Mouse (Mus musculus) activated CD4-positive, CD25-positive, alpha-beta regulatory T cell, adult 9 weeks (primary cell): ENCODE results near the gene Kdelr3. TPM values are rescaled to one million over a fixed set of nuclear protein-coding genes. Genes with fewer than 3 reads are reported as not detected.

Experiments
- polyA plus RNA-seq: library from polyadenylated mRNA; unstranded; fragments of 100-300 nt; shearing (Covaris generic); gene quantifications from one replicate; pipeline ENCODE4 v1.2.1, GENCODE M21; 2017

Gene Kdelr3
- polyA plus RNA-seq: 0.20 TPM

DNA sequence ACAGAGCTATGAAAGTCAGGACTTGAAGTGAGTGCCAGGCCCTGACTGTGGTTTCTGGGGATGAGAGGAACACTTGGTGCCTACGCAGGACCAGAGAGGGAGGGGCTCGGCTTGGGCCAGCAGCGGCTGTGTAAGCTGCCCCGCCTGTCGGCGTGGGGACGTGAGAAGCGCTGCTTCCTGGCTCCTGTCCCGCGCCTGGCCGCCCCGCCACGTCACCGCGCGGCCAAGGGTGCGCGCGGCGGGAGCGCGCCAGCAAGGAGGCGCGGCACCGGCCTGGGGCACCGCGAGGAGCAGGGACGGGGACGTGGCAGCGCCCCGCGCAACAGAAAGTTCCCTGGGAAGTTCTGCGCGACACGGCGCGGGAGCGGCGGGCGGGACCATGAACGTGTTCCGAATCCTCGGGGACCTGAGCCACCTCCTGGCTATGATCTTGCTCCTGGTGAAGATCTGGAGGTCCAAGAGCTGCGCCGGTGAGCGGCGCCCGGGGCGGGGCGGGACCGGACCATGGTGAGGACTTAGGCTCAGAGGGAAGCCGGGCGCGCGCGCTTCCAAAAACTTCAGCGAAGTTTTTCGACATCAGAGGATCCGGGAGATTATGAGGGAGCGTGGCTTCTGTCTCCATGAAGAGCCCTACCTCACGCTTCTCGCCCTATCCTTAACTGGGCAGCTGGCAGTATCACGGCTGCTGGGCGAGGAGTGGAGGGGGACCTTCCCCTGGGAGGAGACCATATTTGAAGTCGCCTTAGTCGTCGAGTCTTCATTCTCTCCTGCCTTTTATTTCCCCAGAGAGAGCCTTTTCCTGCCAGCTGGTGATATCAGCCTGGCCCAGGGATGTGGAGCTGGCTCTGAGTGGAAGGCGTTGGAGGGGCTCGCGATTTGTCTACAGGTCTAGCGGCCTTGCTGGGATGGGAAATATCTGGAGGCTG, at the start of gene Kdelr3:
Gene Kdelr3, plus strand, starts transcription at position 241 of the 926 bp plus-strand sequence.

DNA sequence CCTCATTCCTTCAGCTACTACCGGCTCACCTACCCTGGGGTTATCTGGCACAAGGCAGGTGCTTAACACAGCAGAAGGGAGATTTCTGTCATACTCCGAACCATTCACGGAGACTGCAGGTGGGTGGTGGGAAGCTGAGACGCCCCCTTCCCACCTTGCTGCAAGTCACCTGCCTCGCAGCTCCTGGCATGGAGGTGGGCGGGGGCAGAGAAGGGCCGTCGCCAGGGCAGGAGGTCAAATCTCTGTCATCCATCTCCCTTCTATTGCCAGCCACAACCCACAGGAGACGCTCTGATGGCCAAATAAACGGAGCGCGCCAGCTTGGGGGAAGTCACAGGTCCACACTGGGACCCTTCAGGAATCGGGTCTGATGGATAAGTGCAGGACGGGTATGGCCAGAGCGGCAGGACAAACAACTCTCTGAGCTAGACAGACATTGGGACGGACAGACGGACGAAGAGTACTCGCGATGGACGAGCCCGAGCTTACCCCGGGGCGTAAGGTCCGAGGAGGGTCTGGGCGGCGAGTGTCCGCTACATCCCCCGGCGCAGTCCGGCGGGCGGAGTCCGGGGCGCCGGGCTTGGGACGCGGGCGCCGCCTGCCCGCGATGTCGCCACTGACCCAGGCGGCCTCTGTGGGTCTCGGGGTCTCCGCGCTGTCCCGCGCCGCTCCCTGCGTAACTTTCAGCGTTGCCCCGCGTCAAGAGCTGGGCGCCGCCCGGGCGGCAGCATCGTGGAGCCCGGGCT, 11.3 kb upstream of the Kdelr3 start, which contains the start of gene Kcnj4:
Gene Kcnj4, minus strand, starts transcription at position 535 of the 746 bp plus-strand sequence.

DNA sequence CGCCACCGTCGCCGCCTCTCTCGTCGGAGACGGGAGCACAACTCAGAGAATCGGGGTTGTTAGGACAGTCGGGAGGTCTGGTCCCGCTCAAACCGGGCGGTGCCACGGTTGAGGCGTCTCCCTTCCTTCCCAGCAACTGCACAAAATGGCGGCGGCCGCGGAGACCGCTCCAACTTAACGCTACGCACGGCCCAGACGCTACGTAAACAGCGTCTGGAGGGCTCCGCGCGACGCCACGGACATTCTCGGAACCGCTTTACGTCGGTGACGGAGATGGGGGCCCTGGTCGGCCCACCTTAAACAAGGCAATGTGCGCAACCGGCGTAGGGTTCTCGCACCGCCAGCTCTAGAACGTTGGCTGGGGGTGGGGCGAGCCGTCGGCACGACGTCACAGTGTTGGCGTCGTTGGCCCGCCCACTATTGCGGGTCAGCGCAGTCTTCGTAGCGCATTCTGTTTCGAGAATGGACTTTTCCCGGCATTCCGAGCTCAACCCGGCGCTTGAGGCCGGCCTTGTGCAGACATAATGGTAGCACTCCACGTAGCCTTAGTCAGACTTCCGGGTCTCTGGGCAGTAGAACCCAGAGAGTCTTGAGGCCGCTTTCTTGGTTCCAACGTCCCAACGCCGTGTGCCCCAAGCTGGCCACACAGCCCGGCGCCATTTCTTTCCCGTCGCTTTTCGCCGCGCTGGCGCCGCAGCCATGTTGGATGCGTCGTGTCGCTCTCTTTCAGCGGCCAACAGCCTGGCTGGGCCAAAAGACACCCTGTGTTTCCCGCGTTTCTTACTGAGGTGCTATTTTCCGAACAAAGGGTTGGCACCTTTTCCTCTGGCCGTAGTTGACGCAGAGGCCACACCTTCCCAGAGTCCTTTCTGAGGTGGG, 30.4 kb downstream of the Kdelr3 start, which contains the start of gene Ddx17:
Gene Ddx17, minus strand, starts transcription at position 332 of the 879 bp plus-strand sequence.

Other genes starting within 250 kb of the Kdelr3 start
- gene Baiap2l2, start 230.9 kb upstream of the Kdelr3 start, polyA plus RNA-seq: not detected
- 17.6 TPM for gene Pla2g6, start 188.0 kb upstream of the Kdelr3 start, polyA plus RNA-seq
- gene Maff, start 169.8 kb upstream of the Kdelr3 start, polyA plus RNA-seq: 0.18 TPM
- 37.2 TPM for gene Tmem184b, start 112.8 kb upstream of the Kdelr3 start, polyA plus RNA-seq
- 7.7 TPM for gene Csnk1e, start 60.8 kb upstream of the Kdelr3 start, polyA plus RNA-seq
- not detected for gene Kcnj4, start 11.2 kb upstream of the Kdelr3 start, polyA plus RNA-seq
- gene Ddx17, start 30.3 kb downstream of the Kdelr3 start, polyA plus RNA-seq: 28.7 TPM
- not detected for gene Dmc1, start 88.7 kb downstream of the Kdelr3 start, polyA plus RNA-seq
- gene Fam227a, start 142.5 kb downstream of the Kdelr3 start, polyA plus RNA-seq: 0.44 TPM
- 17.2 TPM for gene Cby1, start 142.8 kb downstream of the Kdelr3 start, polyA plus RNA-seq
- gene Tomm22, start 154.4 kb downstream of the Kdelr3 start, polyA plus RNA-seq: 234 TPM
- gene Josd1, start 171.5 kb downstream of the Kdelr3 start, polyA plus RNA-seq: 2.6 TPM
- gene Gtpbp1, start 174.4 kb downstream of the Kdelr3 start, polyA plus RNA-seq: 60.9 TPM
- gene Sun2, start 226.1 kb downstream of the Kdelr3 start, polyA plus RNA-seq: 15.1 TPM